Mouse (Mus musculus) liver, embryonic 13.5 days (tissue): ENCODE measurements around the gene Als2cl. TPM values are rescaled to one million over a fixed set of nuclear protein-coding genes. Genes with fewer than 3 reads are reported as not detected.
A peak's percentile ranks its signal among the peaks of the same experiment; 100 is the strongest.

Source experiments
- ATAC-seq: fragments of 200-750 bp; cut with Nextera tagmentation; 2 replicates; pipeline ENCODE4 v1.8.0; 2017; ENCODE audit warnings: low read depth, mild to moderate bottlenecking, moderate number of reproducible peaks, moderate library complexity
- DNase-seq: peaks from one replicate; pipeline ENCODE4 v3.0.0; 2022
- H3K27ac ChIP-seq: fragments of 300-500 bp; sonication (generic); 2 replicates; pipeline ENCODE4 v1.5.1; 2015; ENCODE audit warnings: moderate library complexity, mild to moderate bottlenecking, inconsistent platforms
- H3K27me3 ChIP-seq: fragments of 300-500 bp; sonication (generic); 2 replicates; pipeline ENCODE4 v1.6.1; 2015; ENCODE audit warnings: mild to moderate bottlenecking, inconsistent platforms
- H3K36me3 ChIP-seq: fragments of 300-500 bp; sonication (generic); 2 replicates; pipeline ENCODE4 v1.6.1; 2015; ENCODE audit warnings: mild to moderate bottlenecking, inconsistent platforms
- H3K4me1 ChIP-seq: fragments of 300-500 bp; sonication (generic); replicated peaks from 2 replicates; pipeline ENCODE4 v1.6.1; 2015; ENCODE audit warnings: inconsistent platforms
- H3K4me2 ChIP-seq: fragments of 300-500 bp; sonication (generic); 2 replicates; pipeline ENCODE4 v1.6.1; 2015; ENCODE audit warnings: inconsistent platforms, mild to moderate bottlenecking, moderate library complexity
- H3K4me3 ChIP-seq: fragments of 300-500 bp; sonication (generic); replicated peaks from 2 replicates; pipeline ENCODE4 v1.5.1; 2015; ENCODE audit warnings: mild to moderate bottlenecking, inconsistent platforms
- H3K9ac ChIP-seq: fragments of 300-500 bp; sonication (generic); 2 replicates; pipeline ENCODE4 v1.6.1; 2015; ENCODE audit warnings: mild to moderate bottlenecking, inconsistent platforms
- H3K9me3 ChIP-seq: fragments of 300-500 bp; sonication (generic); replicated peaks from 2 replicates; pipeline ENCODE4 v1.6.1; 2016; ENCODE audit warnings: inconsistent platforms
- WGBS: fragments of 180-500 bp; shearing (Covaris S2); methylation state at CpG from one replicate; pipeline ENCODE4 v1.1.7; 2015; ENCODE audit not compliant: insufficient replicate concordance; 5-methylcytosine and 5-hydroxymethylcytosine counted together
- polyA plus RNA-seq: library from polyadenylated mRNA; unstranded; fragments of >200 nt; fragmentation: Nextera tagmentation; extraction: Ambion mirVana; gene quantifications from 2 replicates; pipeline ENCODE4 v1.2.1, GENCODE M21; 2015

The Als2cl gene
- polyA plus RNA-seq, 1 experiment from 2014 or later, result 1.7 TPM

DNA sequence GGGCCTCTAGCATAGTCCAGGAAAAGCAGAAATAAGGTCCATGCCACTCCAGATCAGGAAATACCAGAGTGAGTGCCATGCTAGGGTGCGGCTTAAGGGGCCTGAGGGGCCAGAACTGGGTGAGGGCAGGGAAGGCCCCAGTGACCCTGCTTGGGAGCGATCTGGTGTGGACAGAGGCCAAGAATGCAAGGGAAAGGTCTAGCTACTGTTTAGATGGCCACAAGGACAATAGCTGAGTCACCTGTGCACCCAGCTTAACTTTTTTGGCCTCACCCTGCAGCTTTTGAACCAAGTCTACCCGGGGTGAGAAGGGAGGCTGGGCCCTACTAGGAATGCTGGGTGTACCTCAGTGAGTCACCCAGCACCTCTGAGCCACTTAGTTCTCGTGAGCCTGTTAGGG lies 1.1 kb downstream of the Als2cl start:
- H3K9me3 ChIP-seq, result no peaks in the 10 kb centered on the region
- peak overlapping the region; percentile 62 for H3K4me2 ChIP-seq
- H3K27ac ChIP-seq, result no peak overlapping the region
- H3K4me1 ChIP-seq, result peaks cover 29% of the 10 kb centered on the region
- no peak overlapping the region for H3K9ac ChIP-seq
- WGBS, result 48% methylated on average over 4 of the region's 4 CpGs
- DNase-seq, result no peak
- peaks cover 39% of the 10 kb centered on the region for H3K27me3 ChIP-seq
- no peaks in the 10 kb centered on the region; the same call in 1 of the 2 replicates for H3K36me3 ChIP-seq
- ATAC-seq, result no peak
- H3K4me3 ChIP-seq, result peak overlapping the region; percentile 57

DNA sequence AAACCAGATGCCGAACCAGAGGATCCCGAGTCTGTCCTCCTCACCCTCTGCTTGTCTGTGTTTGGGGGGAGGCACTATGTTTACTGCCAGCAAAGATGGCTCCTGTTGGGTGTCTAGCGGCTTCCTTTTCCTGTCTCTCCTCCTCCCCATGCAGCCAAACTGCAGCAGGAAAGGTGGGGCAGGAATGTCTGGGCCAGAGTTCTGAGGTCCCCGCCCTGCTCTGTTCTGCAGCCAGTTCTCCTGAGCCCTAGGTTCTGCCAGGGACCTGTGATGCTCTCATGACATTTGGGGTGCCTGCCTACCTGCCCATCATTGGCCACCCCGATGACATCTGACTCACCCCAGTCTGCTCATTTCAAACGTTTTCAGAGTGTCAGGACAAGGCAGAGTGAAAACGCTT lies 2.3 kb downstream of the Als2cl start:
- 53% methylated on average over 7 of the region's 7 CpGs for WGBS
- H3K4me3 ChIP-seq, result no peak overlapping the region
- no peaks in the 10 kb centered on the region for H3K9me3 ChIP-seq
- DNase-seq (no peak), ATAC-seq (no peak)
- H3K9ac ChIP-seq, result no peak overlapping the region
- H3K4me2 ChIP-seq, result no peak overlapping the region
- peaks cover 26% of the 10 kb centered on the region for H3K4me1 ChIP-seq
- no peak overlapping the region for H3K27ac ChIP-seq
- no peaks in the 10 kb centered on the region; the same call in 1 of the 2 replicates for H3K36me3 ChIP-seq
- peaks cover 39% of the 10 kb centered on the region for H3K27me3 ChIP-seq

DNA sequence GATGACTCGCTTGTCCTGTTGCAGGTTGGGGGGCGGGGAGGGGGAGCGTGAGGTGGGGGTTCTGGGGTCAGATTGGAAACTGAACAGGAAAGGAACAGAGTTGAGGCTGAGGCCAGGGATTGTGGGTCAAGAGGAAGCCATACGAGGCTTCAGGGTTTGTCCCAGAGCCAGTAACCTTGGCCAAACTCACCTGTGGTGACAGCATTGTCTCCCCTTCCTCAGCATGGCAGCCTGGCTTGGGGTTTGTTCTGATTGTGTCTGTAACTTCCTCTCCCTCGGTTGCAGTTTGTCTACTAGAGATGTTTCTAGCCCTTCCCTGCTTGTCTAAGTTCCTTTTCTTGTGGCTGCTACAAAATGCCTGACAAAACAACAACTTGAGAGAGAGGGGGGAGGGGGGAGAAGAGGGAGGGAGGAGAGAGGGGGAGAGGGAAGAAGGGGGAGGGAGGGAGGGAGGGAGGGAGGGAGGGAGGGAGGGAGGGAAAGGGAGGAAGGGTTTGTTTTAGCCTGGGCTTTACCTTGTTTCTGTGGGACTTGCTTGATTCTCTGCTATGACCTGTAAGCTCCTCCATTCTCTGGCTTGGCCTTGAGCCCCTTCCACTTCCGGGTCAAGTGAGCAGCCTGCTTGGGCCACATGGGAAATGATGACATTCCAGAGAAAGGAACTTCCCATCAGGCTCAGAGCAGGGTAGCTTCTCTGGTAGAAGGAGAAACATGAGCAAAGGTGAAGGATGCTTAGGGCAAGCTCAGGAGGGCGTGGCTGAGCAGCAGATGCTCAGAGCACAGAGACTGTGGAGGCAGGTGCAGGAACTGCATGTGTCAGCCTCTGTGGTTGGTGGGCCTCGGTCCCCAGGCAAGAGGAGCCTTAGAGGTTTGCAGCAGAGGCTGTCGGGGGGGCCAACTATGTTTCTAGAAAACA lies 8.0 kb downstream of the Als2cl start:
- no peak for DNase-seq
- no peaks in the 10 kb centered on the region for H3K9me3 ChIP-seq
- peaks cover 21% of the 10 kb centered on the region for H3K4me1 ChIP-seq
- no peak overlapping the region for H3K4me2 ChIP-seq
- no peak overlapping the region for H3K27ac ChIP-seq
- no peaks in the 10 kb centered on the region for H3K27me3 ChIP-seq
- no peaks in the 10 kb centered on the region; the same call in 1 of the 2 replicates for H3K36me3 ChIP-seq
- ATAC-seq, result no peak
- H3K4me3 ChIP-seq, result no peak overlapping the region
- H3K9ac ChIP-seq, result no peak overlapping the region
- 47% methylated on average over 9 of the region's 9 CpGs for WGBS

DNA sequence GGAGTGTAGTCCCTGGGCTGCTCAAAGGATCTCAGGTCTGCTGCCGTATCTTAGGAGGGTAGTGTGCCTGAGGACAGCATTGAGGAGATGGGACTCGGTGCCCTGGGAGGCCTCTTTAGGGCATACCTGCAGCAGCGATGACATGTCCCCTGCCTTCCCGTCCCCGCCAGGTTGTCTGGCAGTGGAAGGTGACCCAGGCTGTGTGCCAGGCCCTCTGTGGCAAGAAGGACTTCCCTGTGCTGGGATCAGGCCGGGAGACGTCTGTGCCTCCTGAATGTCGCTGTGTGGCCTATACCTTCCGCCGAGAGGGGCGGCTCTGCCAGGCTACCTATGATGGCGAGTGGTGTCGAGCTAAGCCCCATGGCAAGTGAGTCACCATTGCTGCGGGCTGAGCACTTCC lies 9.3 kb downstream of the Als2cl start:
- DNase-seq, result no peak

DNA sequence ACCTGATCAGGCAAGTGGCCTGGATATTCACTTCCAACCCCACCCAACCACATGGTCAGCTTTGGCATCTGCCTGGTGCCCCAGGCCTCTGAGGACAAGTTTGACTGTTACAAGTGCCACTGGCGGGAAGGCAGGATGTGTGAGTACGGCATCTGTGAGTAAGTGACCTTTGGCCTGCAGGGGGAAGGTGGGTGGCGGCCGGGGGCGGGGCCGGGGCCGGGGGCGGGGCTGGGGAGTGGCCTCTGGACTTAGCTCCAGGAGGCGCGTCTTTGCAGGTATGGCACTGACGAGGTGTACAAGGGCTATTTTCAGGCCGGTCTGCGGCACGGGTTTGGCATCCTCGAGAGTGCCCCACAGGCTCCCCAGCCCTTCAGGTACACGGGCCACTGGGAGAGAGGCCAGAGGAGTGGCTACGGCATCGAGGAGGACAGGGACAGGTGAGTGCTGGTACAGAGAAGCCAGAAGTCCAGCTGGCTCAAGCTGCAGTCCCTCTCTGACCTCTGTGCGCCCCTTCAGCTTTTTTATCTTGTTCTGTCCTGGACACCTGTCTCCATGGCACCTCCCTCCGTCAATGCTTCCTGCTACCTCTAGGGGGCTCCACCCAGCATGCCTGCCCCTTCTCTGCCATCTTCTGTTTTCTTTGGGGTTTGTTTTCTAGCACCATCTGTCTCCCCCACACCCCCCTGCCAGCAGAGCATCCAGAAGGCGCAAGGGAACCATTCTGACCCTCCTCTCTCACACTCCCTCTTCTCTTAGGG lies 10.5 kb downstream of the Als2cl start:
- H3K9me3 ChIP-seq, result no peaks in the 10 kb centered on the region
- DNase-seq (no peak), ATAC-seq (peak; percentile 45)
- peak overlapping the region; percentile 44 for H3K4me2 ChIP-seq
- no peak overlapping the region for H3K9ac ChIP-seq
- peak overlapping the region; percentile 43; the same call in 1 of the 2 replicates for H3K27ac ChIP-seq
- no peaks in the 10 kb centered on the region for H3K27me3 ChIP-seq
- H3K36me3 ChIP-seq, result no peaks in the 10 kb centered on the region
- 13% methylated on average over 21 of the region's 21 CpGs for WGBS
- H3K4me3 ChIP-seq, result no peak overlapping the region
- peaks cover 21% of the 10 kb centered on the region for H3K4me1 ChIP-seq

More for the DNA sequence above, 9.3 kb downstream of the Als2cl start:
- 83% methylated on average over 14 of the region's 14 CpGs for WGBS
- H3K36me3 ChIP-seq, result no peaks in the 10 kb centered on the region
- peaks cover 21% of the 10 kb centered on the region for H3K4me1 ChIP-seq
- H3K9ac ChIP-seq, result no peak overlapping the region
- no peaks in the 10 kb centered on the region for H3K9me3 ChIP-seq
- no peak overlapping the region for H3K27ac ChIP-seq
- ATAC-seq, result no peak
- H3K27me3 ChIP-seq, result no peaks in the 10 kb centered on the region
- no peak overlapping the region for H3K4me2 ChIP-seq
- H3K4me3 ChIP-seq, result no peak overlapping the region

DNA sequence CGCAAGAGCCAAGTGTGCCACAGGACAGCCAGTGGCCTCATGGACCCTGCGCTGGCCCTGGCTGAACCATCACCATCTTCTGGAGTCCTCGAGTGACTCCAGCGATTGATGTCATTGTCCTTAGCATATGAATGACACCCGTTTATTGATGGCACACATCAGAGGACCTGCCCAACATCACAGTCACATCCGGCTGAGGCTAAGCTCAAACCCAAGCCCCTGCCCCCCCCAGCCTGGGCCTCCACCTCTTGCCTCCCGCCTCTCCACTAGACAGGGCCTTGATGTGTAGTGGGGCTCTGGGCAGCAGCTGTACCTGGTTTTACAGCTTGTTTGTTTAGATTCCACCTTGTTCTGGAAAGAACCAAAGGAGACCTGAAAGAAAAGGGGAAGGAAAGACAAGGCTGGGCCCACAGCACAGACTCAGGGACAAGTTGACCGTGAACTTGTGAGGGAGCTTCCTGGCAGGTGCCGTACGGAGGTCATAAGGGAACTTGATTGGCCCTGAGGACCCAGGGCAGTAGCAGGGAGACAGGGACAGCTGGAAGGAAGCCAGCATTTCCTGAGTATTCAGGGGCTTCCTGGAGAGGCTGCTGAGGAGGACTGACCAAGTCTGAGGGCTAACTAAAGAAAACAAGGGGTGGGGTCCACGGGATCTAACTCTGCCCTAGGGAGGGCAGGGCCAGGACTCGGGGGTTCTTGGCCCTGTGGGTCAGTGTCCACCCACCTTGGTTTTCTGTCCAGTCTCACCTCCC lies 11.6 kb downstream of the Als2cl start:
- Histone ChIP-seq H3K9ac (no peak overlapping the region), H3K4me3 (no peak overlapping the region), H3K9me3 (no peaks in the 10 kb centered on the region), H3K4me1 (peaks cover 24% of the 10 kb centered on the region), H3K36me3 (no peaks in the 10 kb centered on the region), H3K4me2 (no peak overlapping the region), H3K27me3 (no peaks in the 10 kb centered on the region), H3K27ac (no peak overlapping the region)
- 44% methylated on average over 12 of the region's 12 CpGs for WGBS
- no peak for DNase-seq
- no peak for ATAC-seq

DNA sequence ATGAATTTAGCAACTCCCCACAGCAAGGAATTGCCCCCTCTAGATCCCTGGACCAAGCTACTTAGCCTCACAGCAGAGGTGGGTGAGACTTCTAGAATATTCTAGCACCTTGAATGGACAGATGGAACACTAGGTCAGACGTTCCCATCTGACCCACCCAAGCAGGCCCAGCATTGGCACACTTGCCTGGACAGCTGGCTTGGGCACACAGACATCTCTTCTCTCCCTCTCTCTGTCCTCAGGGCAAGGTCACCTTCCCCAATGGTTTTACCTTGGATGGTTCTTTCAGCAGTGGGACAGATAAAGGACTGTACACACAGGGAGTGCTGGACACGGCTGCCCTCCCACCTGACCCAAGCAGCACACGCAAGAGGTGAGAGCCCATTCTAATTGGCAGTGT lies 12.9 kb downstream of the Als2cl start:
- Histone ChIP-seq H3K9me3 (no peaks in the 10 kb centered on the region), H3K36me3 (no peaks in the 10 kb centered on the region), H3K27me3 (no peaks in the 10 kb centered on the region), H3K27ac (no peak overlapping the region), H3K9ac (no peak overlapping the region), H3K4me3 (no peak overlapping the region), H3K4me2 (no peak overlapping the region), H3K4me1 (peaks cover 24% of the 10 kb centered on the region)
- DNase-seq, result no peak
- ATAC-seq, result no peak
- 66% methylated on average over 3 of the region's 3 CpGs for WGBS

DNA sequence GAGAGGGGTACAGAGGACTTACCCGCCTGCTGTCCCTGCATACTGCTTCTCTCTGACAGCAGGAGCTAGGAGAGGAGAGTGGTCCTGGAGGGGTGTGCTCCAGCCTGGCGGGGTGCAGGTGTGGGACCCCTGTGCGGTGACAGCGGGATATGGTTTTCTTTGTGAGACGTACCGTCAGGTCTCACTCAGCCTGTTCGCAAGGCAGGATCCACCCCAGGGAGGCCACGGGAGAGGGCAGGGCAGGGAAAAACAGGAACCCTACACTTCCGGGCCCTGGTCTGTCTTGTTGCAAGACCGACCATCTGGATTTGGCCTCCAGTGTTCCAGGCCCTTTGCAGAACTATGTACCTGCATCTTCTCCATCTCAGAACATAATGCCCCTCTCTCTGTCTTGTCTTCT lies 13.8 kb downstream of the Als2cl start:
- no peak overlapping the region for H3K4me3 ChIP-seq
- H3K27me3 ChIP-seq, result no peaks in the 10 kb centered on the region
- no peak for DNase-seq

DNA sequence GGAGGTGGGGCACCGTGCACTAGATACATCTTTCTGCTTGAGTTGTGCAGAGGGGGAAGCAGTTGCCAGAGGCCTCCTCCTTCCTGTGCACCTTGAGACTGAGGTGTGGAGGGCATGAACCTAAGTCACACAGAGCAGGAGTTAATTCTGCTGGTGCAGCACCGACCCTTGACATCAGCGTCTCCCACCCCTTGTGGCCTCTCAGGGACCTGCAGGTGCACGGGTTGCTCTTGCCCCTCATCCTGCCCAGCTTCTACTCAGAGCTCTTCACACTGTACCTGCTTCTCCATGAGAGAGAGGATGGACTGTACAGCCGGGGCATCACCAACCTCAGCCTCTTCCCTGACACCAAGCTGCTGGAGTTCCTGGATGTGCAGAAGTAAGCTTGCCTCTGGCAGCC lies 15.8 kb downstream of the Als2cl start:
- DNase-seq (no peak), ATAC-seq (no peak)
- H3K36me3 ChIP-seq, result no peaks in the 10 kb centered on the region
- 54% methylated on average over 5 of the region's 5 CpGs for WGBS
- no peaks in the 10 kb centered on the region for H3K9me3 ChIP-seq
- no peak overlapping the region for H3K9ac ChIP-seq
- peaks cover 13% of the 10 kb centered on the region for H3K4me1 ChIP-seq
- H3K27me3 ChIP-seq, result no peaks in the 10 kb centered on the region
- no peak overlapping the region for H3K4me2 ChIP-seq
- H3K4me3 ChIP-seq, result no peak overlapping the region
- no peak overlapping the region for H3K27ac ChIP-seq

More for the DNA sequence above, 13.8 kb downstream of the Als2cl start:
- 44% methylated on average over 10 of the region's 10 CpGs for WGBS
- H3K36me3 ChIP-seq, result no peaks in the 10 kb centered on the region
- H3K9ac ChIP-seq, result no peak overlapping the region
- H3K4me1 ChIP-seq, result peaks cover 24% of the 10 kb centered on the region
- no peaks in the 10 kb centered on the region for H3K9me3 ChIP-seq
- no peak overlapping the region for H3K4me2 ChIP-seq
- ATAC-seq, result no peak
- H3K27ac ChIP-seq, result no peak overlapping the region

DNA sequence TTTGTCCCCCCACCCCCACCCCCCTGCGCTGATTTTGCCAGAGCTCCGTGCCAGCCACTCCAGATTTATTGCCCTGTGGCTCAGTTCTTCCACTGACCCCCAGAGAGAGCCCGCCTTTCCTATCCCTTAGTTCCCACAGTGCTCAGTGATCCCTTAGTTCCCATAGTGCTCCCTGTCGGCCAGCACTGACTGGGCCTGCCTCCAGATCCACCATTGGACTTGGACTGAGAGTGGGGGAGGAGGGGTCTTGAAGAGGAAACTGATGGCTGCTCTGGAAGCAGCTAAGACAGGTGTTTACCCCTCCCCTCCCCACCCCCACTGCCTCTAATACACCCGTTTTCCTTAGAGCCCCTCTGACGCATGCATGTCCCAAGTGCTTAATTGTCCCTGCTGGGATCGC lies 16.3 kb downstream of the Als2cl start:
- H3K27me3 ChIP-seq, result no peaks in the 10 kb centered on the region
- no peak overlapping the region for H3K4me2 ChIP-seq
- ATAC-seq (no peak), DNase-seq (no peak)
- no peaks in the 10 kb centered on the region for H3K9me3 ChIP-seq
- H3K36me3 ChIP-seq, result no peaks in the 10 kb centered on the region
- H3K27ac ChIP-seq, result no peak overlapping the region
- H3K9ac ChIP-seq, result no peak overlapping the region
- no peak overlapping the region for H3K4me3 ChIP-seq
- H3K4me1 ChIP-seq, result peaks cover 8% of the 10 kb centered on the region
- WGBS, result 27% methylated on average over 7 of the region's 7 CpGs

DNA sequence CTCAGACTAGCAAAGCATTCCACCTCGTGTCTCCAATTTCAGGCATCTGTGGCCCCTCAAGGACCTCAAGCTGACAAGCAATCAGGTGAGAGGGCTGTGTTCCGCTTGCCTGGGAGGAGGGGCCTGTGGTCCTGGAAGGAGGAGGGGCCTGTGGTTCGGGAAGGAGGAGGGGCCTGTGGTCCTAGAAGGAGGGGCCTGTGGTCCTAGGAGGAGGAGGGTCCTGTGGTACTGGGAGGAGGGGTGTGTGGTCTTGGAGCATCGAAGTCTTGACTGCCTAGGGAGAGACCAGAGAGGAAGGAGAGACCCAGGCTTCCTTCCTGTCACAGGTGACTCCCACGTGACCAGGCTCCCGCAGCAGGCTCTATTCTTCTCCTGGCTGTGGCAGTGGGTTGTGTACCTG lies 16.9 kb downstream of the Als2cl start:
- 4% methylated on average over 6 of the region's 6 CpGs for WGBS
- Histone ChIP-seq H3K4me2 (no peak overlapping the region), H3K9me3 (no peaks in the 10 kb centered on the region), H3K4me3 (no peak overlapping the region), H3K36me3 (no peaks in the 10 kb centered on the region), H3K27ac (no peak overlapping the region), H3K4me1 (peaks cover 3% of the 10 kb centered on the region), H3K27me3 (no peaks in the 10 kb centered on the region), H3K9ac (no peak overlapping the region)
- no peak for DNase-seq
- no peak; the same call in 1 of the 2 replicates for ATAC-seq
